Mouse (Mus musculus) MEL (cell line): Measurements from ENCODE around the gene Dyrk1a. TPM values are rescaled to one million over a fixed set of nuclear protein-coding genes. Genes with fewer than 3 reads are reported as not detected.

Source experiments
- DNase-seq: peaks from one replicate; pipeline ENCODE4 v3.0.0; 2011; ENCODE audit warnings: low read depth, low spot score
- H3K27ac ChIP-seq: 2 replicates; pipeline ENCODE4 v1.5.1; 2012; ENCODE audit warnings: low read depth, mild to moderate bottlenecking, control low read depth, low read length, moderate library complexity; ENCODE audit not compliant: control insufficient read depth
- H3K27me3 ChIP-seq, 2 experiments: fragments of 150-350 bp in 1 of 2; sonication (generic) in 1 of 2; 2 replicates each; pipeline ENCODE4 v1.6.1; 2012; ENCODE audit warnings: low read length in 2 of 2, mild to moderate bottlenecking in 2 of 2, improper control_type of control experiment in 1 of 2, moderate library complexity in 1 of 2; ENCODE audit not compliant: insufficient read depth in 2 of 2, control insufficient read depth in 1 of 2
- H3K36me3 ChIP-seq, 2 experiments: 2 replicates each; pipeline ENCODE4 v1.6.1; 2012 to 2014; ENCODE audit warnings: low read length in 2 of 2, improper control_type of control experiment in 1 of 2, inconsistent platforms in 1 of 2, mild to moderate bottlenecking in 1 of 2; ENCODE audit not compliant: insufficient read depth in 2 of 2, control insufficient read depth in 1 of 2
- H3K4me1 ChIP-seq, 2 experiments: fragments of 150-350 bp in 1 of 2; sonication (generic) in 1 of 2; 2 replicates each; pipeline ENCODE4 v1.6.1; 2012; ENCODE audit warnings: low read length in 2 of 2, improper control_type of control experiment in 1 of 2, mild to moderate bottlenecking in 1 of 2; ENCODE audit not compliant: insufficient read depth in 2 of 2, control insufficient read depth in 1 of 2
- H3K4me3 ChIP-seq, 2 experiments: fragments of 150-350 bp in 1 of 2; sonication (generic) in 1 of 2; 2 replicates each; pipeline ENCODE4 v1.5.1; 2012; ENCODE audit warnings: low read depth in 2 of 2, low read length in 2 of 2, mild to moderate bottlenecking in 2 of 2, moderate library complexity in 2 of 2, control low read depth in 1 of 2, improper control_type of control experiment in 1 of 2; ENCODE audit not compliant: control insufficient read depth in 1 of 2, insufficient read depth in 1 of 2
- H3K79me2 ChIP-seq: 2 replicates; pipeline ENCODE4 v1.6.1; 2012; ENCODE audit warnings: mild to moderate bottlenecking, low read length, moderate library complexity; ENCODE audit not compliant: control insufficient read depth, poor library complexity, insufficient read depth
- H3K9ac ChIP-seq: 2 replicates; pipeline ENCODE4 v1.6.1; 2012; ENCODE audit warnings: low read depth, mild to moderate bottlenecking, control low read depth, low read length, moderate library complexity; ENCODE audit not compliant: control insufficient read depth, poor library complexity, severe bottlenecking
- H3K9me3 ChIP-seq: fragments of 150-350 bp; sonication (generic); replicated peaks from 2 replicates; pipeline ENCODE4 v1.6.1; 2012; ENCODE audit warnings: mild to moderate bottlenecking, low read length, improper control_type of control experiment, moderate library complexity; ENCODE audit not compliant: insufficient read depth
- BHLHE40 ChIP-seq: IDR thresholded peaks from 2 replicates; pipeline ENCODE4 v1.6.1; 2012; ENCODE audit warnings: low read depth, mild to moderate bottlenecking, inconsistent platforms, low read length, improper control_type of control experiment, borderline replicate concordance
- CHD1 ChIP-seq: IDR thresholded peaks from 2 replicates; pipeline ENCODE4 v1.6.1; 2012; ENCODE audit warnings: low read depth, mild to moderate bottlenecking, inconsistent platforms, low read length, improper control_type of control experiment
- CTCF ChIP-seq, 3 experiments: IDR thresholded peaks in 2 of 3; conservative IDR thresholded peaks in 1 of 3; 2 replicates each; pipeline ENCODE4 v1.5.1; 2011 to 2012; ENCODE audit warnings: low read length in 3 of 3, low read depth in 2 of 3, mild to moderate bottlenecking in 2 of 3, improper control_type of control experiment in 1 of 3, inconsistent platforms in 1 of 3, mixed read lengths in 1 of 3, moderate library complexity in 1 of 3; ENCODE audit not compliant: control insufficient read depth in 1 of 3, insufficient read depth in 1 of 3, poor library complexity in 1 of 3, severe bottlenecking in 1 of 3
- E2F4 ChIP-seq: IDR thresholded peaks from 2 replicates; pipeline ENCODE4 v1.6.1; 2011; ENCODE audit warnings: low read depth, low read length, improper control_type of control experiment, borderline replicate concordance
- GABPA ChIP-seq: IDR thresholded peaks from 2 replicates; pipeline ENCODE4 v1.6.1; 2012; ENCODE audit warnings: low read depth, mild to moderate bottlenecking, inconsistent platforms, low read length, improper control_type of control experiment, moderate library complexity
- GATA1 ChIP-seq: IDR thresholded peaks from 2 replicates; pipeline ENCODE4 v1.6.1; 2011; ENCODE audit warnings: low read depth, low read length, improper control_type of control experiment
- JUND ChIP-seq: IDR thresholded peaks from 2 replicates; pipeline ENCODE4 v1.6.1; 2011; ENCODE audit warnings: low read depth, mild to moderate bottlenecking, improper control_type of control experiment, low read length
- MAX ChIP-seq: IDR thresholded peaks from 2 replicates; pipeline ENCODE4 v1.6.1; 2011; ENCODE audit warnings: low read length, improper control_type of control experiment
- POLR2A ChIP-seq, 2 experiments: IDR thresholded peaks; 2 replicates each; pipeline ENCODE4 v1.6.1; 2011 to 2012; ENCODE audit warnings: low read length in 2 of 2, mild to moderate bottlenecking in 2 of 2, control low read depth in 1 of 2, improper control_type of control experiment in 1 of 2, low read depth in 1 of 2, moderate library complexity in 1 of 2; ENCODE audit not compliant: control insufficient read depth in 1 of 2, insufficient read depth in 1 of 2, poor library complexity in 1 of 2
- RCOR1 ChIP-seq: IDR thresholded peaks from 2 replicates; pipeline ENCODE4 v1.6.1; 2012; ENCODE audit warnings: low read depth, mild to moderate bottlenecking, inconsistent platforms, low read length, improper control_type of control experiment
- SIN3A ChIP-seq: IDR thresholded peaks from 2 replicates; pipeline ENCODE4 v1.6.1; 2012; ENCODE audit warnings: low read length, improper control_type of control experiment, inconsistent platforms
- SMC3 ChIP-seq: IDR thresholded peaks from 2 replicates; pipeline ENCODE4 v1.6.1; 2011; ENCODE audit warnings: low read depth, low read length, improper control_type of control experiment
- TAL1 ChIP-seq: IDR thresholded peaks from 2 replicates; pipeline ENCODE4 v1.6.1; 2012; ENCODE audit warnings: mild to moderate bottlenecking, inconsistent platforms, low read length, moderate library complexity, mixed read lengths
- TBP ChIP-seq: IDR thresholded peaks from 2 replicates; pipeline ENCODE4 v1.8.0; 2011; ENCODE audit warnings: low read depth, low read length, improper control_type of control experiment
- UBTF ChIP-seq: IDR thresholded peaks from 2 replicates; pipeline ENCODE4 v1.6.1; 2012; ENCODE audit warnings: low read depth, mild to moderate bottlenecking, inconsistent platforms, low read length, improper control_type of control experiment, moderate library complexity, borderline replicate concordance; ENCODE audit not compliant: insufficient read depth
- USF1 ChIP-seq: IDR thresholded peaks from 2 replicates; pipeline ENCODE4 v1.6.1; 2014; ENCODE audit warnings: low read depth, mild to moderate bottlenecking, inconsistent platforms, low read length, improper control_type of control experiment, moderate library complexity
- USF2 ChIP-seq, 2 experiments: IDR thresholded peaks; 2 replicates each; pipeline ENCODE4 v1.6.1; 2011 to 2012; ENCODE audit warnings: improper control_type of control experiment in 2 of 2, low read length in 2 of 2, borderline replicate concordance in 1 of 2, inconsistent platforms in 1 of 2, low read depth in 1 of 2, mild to moderate bottlenecking in 1 of 2; ENCODE audit not compliant: insufficient read depth in 1 of 2
- ZKSCAN1 ChIP-seq: IDR thresholded peaks from 2 replicates; pipeline ENCODE4 v1.6.1; 2012; ENCODE audit warnings: low read depth, mild to moderate bottlenecking, inconsistent platforms, low read length, improper control_type of control experiment, moderate library complexity
- polyA plus RNA-seq, 2 experiments: library from polyadenylated mRNA; stranded (reverse) in 1 of 2; unstranded in 1 of 2; fragments of >175 nt in 1 of 2; fragments of >200 nt in 1 of 2; gene quantifications; 2 replicates each; pipeline versions ENCODE4 v1.2.1 to v1.2.4; 2012; ENCODE audit warnings: low replicate concordance in 2 of 2, low read depth in 1 of 2; ENCODE audit not compliant: insufficient read length in 2 of 2, insufficient read depth in 1 of 2, missing spikeins in 1 of 2
- total RNA-seq: library from RNA; depleted of rRNA; stranded (reverse); fragments of 300-350 nt; gene quantifications from 2 replicates; pipeline ENCODE4 v1.2.3, GENCODE M21; 2012

The Dyrk1a gene
- total and polyA plus RNA-seq, 3 experiments, result 22.6 to 126 (median 34.7) TPM

DNA sequence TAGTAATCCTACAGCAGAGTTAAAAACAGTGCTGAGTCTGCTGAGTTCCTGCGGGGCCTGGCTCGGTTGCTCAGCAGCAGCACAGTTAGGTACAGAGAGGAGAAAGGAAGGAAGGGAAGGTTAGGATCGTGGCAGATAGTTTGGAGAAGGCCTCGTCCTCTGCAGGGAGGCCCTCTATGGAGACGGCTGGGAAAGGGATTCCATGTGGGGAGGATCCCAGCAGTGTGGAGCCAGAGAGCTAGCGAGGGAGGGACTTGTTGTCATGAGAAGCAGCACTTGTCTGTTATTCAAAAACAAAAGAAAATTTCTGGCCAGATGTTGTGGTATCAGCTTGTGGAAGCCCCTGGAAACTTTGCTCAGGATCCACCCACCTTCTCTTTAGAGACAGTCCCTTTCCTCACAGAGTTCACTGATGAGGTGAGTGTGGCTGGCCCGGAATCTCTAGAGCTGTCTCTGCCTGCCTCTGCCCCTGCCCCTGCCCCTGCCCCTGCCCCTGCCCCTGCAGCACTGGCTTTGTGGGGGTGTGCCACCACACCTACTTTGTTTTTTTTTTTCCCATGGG, 11.1 kb downstream of the Dyrk1a start:
- H3K9me3 ChIP-seq, result no peaks in the 10 kb centered on the region
- H3K9ac ChIP-seq, result no peak overlapping the region
- H3K4me3 ChIP-seq, result no peak overlapping the region
- peaks cover 1 to 5% of the 10 kb centered on the region in 2 experiments; a peak in 2 of 4 replicates for H3K36me3 ChIP-seq
- H3K4me1 ChIP-seq, result no peaks in the 10 kb centered on the region
- H3K79me2 ChIP-seq, result peaks cover 90% of the 10 kb centered on the region
- H3K27me3 ChIP-seq, result no peaks in the 10 kb centered on the region
- no peak for TF ChIP-seq CHD1
- no peak for TF ChIP-seq RCOR1
- no peak for TF ChIP-seq ZKSCAN1
- TF ChIP-seq SMC3, result no peak
- TF ChIP-seq MAX, result no peak
- TF ChIP-seq USF1, result no peak
- no peak for TF ChIP-seq POLR2A (IDR thresholded peaks at IDR 0.05; ENCODE audit: control insufficient read depth in 1 of 2, insufficient read depth in 1 of 2, low read depth in 1 of 2, low read length in 2 of 2, poor library complexity in 1 of 2)
- TF ChIP-seq, all 39 proteins: peak for 0
- no peak overlapping the region for H3K27ac ChIP-seq
- DNase-seq, result no peak

DNA sequence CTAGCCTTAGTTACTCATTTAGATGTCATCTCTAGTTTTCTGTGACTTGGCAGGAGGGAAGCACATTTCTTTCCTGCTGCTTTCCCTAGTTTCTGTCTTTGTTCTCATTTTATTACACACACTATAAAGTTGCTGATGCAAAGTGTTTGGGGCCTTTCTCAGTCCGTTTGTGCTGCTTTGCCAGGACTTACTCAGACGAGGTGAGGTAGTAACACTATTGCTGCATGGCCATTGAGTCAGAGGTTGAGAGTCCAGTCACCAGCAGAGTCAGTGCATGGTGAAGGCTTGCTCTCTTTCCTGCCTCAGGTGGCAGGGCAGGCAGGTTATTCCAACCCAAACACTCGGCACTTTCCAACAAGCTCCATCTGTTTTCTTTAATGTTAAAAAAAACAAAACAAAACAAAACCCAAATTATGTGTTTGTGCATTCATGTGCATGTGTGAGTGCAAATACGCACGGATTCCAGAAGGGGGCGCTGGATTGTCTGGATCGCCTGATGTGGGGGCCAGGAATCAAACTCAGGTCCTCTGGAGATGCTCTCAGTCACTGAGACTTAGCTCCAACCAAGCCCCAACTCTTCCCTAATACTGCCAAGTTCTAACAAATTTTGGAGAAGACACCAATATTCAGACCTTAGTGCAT, 16.7 kb downstream of the Dyrk1a start:
- Histone ChIP-seq H3K79me2 (peaks cover 93% of the 10 kb centered on the region), H3K27ac (no peak overlapping the region), H3K4me3 (no peak overlapping the region)
- no peak for DNase-seq
- no peak for TF ChIP-seq JUND
- TF ChIP-seq CTCF (IDR thresholded peaks at IDR 0.05 in 2 of 3, conservative IDR thresholded peaks at IDR 0.05 in 1 of 3; ENCODE audit: control insufficient read depth in 1 of 3, insufficient read depth in 1 of 3, low read depth in 2 of 3, low read length in 3 of 3, poor library complexity in 1 of 3, severe bottlenecking in 1 of 3), result peak; percentile 44 to 53 (median 45)
- TF ChIP-seq E2F4, result no peak
- no peak for TF ChIP-seq RCOR1
- TF ChIP-seq SIN3A, result no peak
- TF ChIP-seq SMC3, result 0 out of 2 replicates have a peak, but pooled peaks have one; percentile 3
- TF ChIP-seq USF2 (IDR thresholded peaks at IDR 0.05; ENCODE audit: borderline replicate concordance in 1 of 2, insufficient read depth in 1 of 2, low read depth in 1 of 2, low read length in 2 of 2), result no peak
- no peak for TF ChIP-seq TAL1
- TF ChIP-seq TBP, result no peak
- no peak for TF ChIP-seq UBTF
- no peak for TF ChIP-seq GATA1
- TF ChIP-seq POLR2A (IDR thresholded peaks at IDR 0.05; ENCODE audit: control insufficient read depth in 1 of 2, insufficient read depth in 1 of 2, low read depth in 1 of 2, low read length in 2 of 2, poor library complexity in 1 of 2), result no peak
- no peak for TF ChIP-seq BHLHE40
- no peak for TF ChIP-seq GABPA
- TF ChIP-seq, all 39 proteins: peak for 2
- no peak overlapping the region for H3K9ac ChIP-seq
- no peaks in the 10 kb centered on the region for H3K9me3 ChIP-seq
- H3K27me3 ChIP-seq, result no peaks in the 10 kb centered on the region
- H3K36me3 ChIP-seq, result peaks cover 0 to 10% of the 10 kb centered on the region in 2 experiments; a peak in 3 of 4 replicates
- H3K4me1 ChIP-seq, result peaks cover 3 to 5% of the 10 kb centered on the region in 2 experiments; a peak in 3 of 4 replicates
